Mouse (Mus musculus) frontal cortex, postnatal 36 days (tissue): ENCODE measurements around the gene Selenom.

Experiments
- DNase-seq, 2 experiments: peaks; one replicate each; pipeline ENCODE4 v3.0.0; 2022; ENCODE audit warnings: low spot score in 2 of 2

Selenom gene

GRCm38 (mm10) chr11:3514529-3515054, at the start of gene Selenom:
TSS of gene Selenom (plus strand) at chr11:3514684.
- DNase-seq = peak; percentile 94

GRCm38 (mm10) chr11:3471448-3471850, 43.0 kb upstream of the Selenom start:
- DNase-seq = no peak

- DNase-seq = peak; percentile 76 to 81
Observed at GRCm38 (mm10) chr11:3472484-3472883, 42.0 kb upstream of the Selenom start.

- no peak for DNase-seq
Observed at GRCm38 (mm10) chr11:3474480-3475115, 39.9 kb upstream of the Selenom start.

GRCm38 (mm10) chr11:3475489-3475888, 39.0 kb upstream of the Selenom start:
- DNase-seq = no peak

- peak; percentile 39 to 52 for DNase-seq
Observed at GRCm38 (mm10) chr11:3483980-3484642, 30.4 kb upstream of the Selenom start.

GRCm38 (mm10) chr11:3486349-3486748, 28.1 kb upstream of the Selenom start:
- DNase-seq = no peak

GRCm38 (mm10) chr11:3487952-3488570, 26.4 kb upstream of the Selenom start, which contains the start of gene Pla2g3:
TSS of gene Pla2g3 (plus strand) at chr11:3488284.
- no peak for DNase-seq

GRCm38 (mm10) chr11:3489036-3489435, 25.4 kb upstream of the Selenom start:
- no peak for DNase-seq

GRCm38 (mm10) chr11:3492748-3493147, 21.7 kb upstream of the Selenom start:
- no peak for DNase-seq

GRCm38 (mm10) chr11:3494857-3495256, 19.6 kb upstream of the Selenom start:
- no peak for DNase-seq

GRCm38 (mm10) chr11:3495496-3495895, 19.0 kb upstream of the Selenom start:
- DNase-seq = no peak

GRCm38 (mm10) chr11:3496756-3497155, 17.7 kb upstream of the Selenom start:
- no peak for DNase-seq

GRCm38 (mm10) chr11:3497296-3497695, 17.2 kb upstream of the Selenom start:
- no peak for DNase-seq

GRCm38 (mm10) chr11:3502057-3502456, 12.4 kb upstream of the Selenom start:
- DNase-seq = no peak

- no peak for DNase-seq
Observed at GRCm38 (mm10) chr11:3502459-3503072, 11.9 kb upstream of the Selenom start.

- DNase-seq = no peak
Observed at GRCm38 (mm10) chr11:3503755-3504693, 10.5 kb upstream of the Selenom start.

GRCm38 (mm10) chr11:3508226-3508625, 6.3 kb upstream of the Selenom start:
- DNase-seq = no peak

- no peak for DNase-seq
Observed at GRCm38 (mm10) chr11:3509181-3510085, 5.1 kb upstream of the Selenom start.

- no peak for DNase-seq
Observed at GRCm38 (mm10) chr11:3510321-3510720, 4.2 kb upstream of the Selenom start.
